Mouse (Mus musculus): ENCODE measurements around the gene Drd4. TPM values are rescaled to one million over a fixed set of nuclear protein-coding genes. Genes with fewer than 3 reads are reported as not detected.
A peak's percentile ranks its signal among the peaks of the same experiment; 100 is the strongest.

The Drd4 gene
- polyA plus RNA-seq, 1 experiment from 2014 or later, result 0.13 TPM

GRCm38 (mm10) chr7:141328373-141328990, 36.7 kb downstream of the Drd4 start:
- H3K9me3 ChIP-seq, result no peaks in the 10 kb centered on the region
- H3K36me3 ChIP-seq, result peaks cover 21% of the 10 kb centered on the region
- no peaks in the 10 kb centered on the region for H3K27me3 ChIP-seq (ENCODE audit: insufficient read depth, poor library complexity, severe bottlenecking)
- peaks cover 21% of the 10 kb centered on the region for H3K4me1 ChIP-seq
- no peak for DNase-seq (ENCODE audit: low spot score)
- H3K4me3 ChIP-seq, result peak overlapping the region; percentile 82
- peak overlapping the region; percentile 98 for H3K27ac ChIP-seq
- WGBS, result 21% methylated on average over 24 of the region's 24 CpGs

- H3K36me3 ChIP-seq, result peaks cover 25% of the 10 kb centered on the region
- no peak for DNase-seq (ENCODE audit: low spot score)
- no peak overlapping the region for H3K4me3 ChIP-seq
- no peaks in the 10 kb centered on the region for H3K27me3 ChIP-seq (ENCODE audit: insufficient read depth, poor library complexity, severe bottlenecking)
- H3K4me1 ChIP-seq, result peaks cover 21% of the 10 kb centered on the region
- no peak overlapping the region for H3K27ac ChIP-seq
- no peaks in the 10 kb centered on the region for H3K9me3 ChIP-seq
Observed at GRCm38 (mm10) chr7:141330706-141331105, 38.9 kb downstream of the Drd4 start.

- Histone ChIP-seq H3K36me3 (peaks cover 27% of the 10 kb centered on the region), H3K27ac (no peak overlapping the region), H3K4me3 (no peak overlapping the region), H3K4me1 (peaks cover 9% of the 10 kb centered on the region), H3K27me3 (ENCODE audit: insufficient read depth, poor library complexity, severe bottlenecking) (no peaks in the 10 kb centered on the region), H3K9me3 (no peaks in the 10 kb centered on the region)
- no peak for DNase-seq (ENCODE audit: low spot score)
- 81% methylated on average over 6 of the region's 6 CpGs for WGBS
Observed at GRCm38 (mm10) chr7:141331990-141332389, 40.2 kb downstream of the Drd4 start.

- Histone ChIP-seq H3K27me3 (ENCODE audit: insufficient read depth, poor library complexity, severe bottlenecking) (peaks cover 25% of the 10 kb centered on the region), H3K27ac (no peak overlapping the region), H3K36me3 (peaks cover 27% of the 10 kb centered on the region), H3K4me1 (peaks cover 28% of the 10 kb centered on the region), H3K4me3 (no peak overlapping the region), H3K9me3 (no peaks in the 10 kb centered on the region)
- 75% methylated on average over 2 of the region's 2 CpGs for WGBS
- peak; percentile 58 for DNase-seq (ENCODE audit: low spot score)
Observed at GRCm38 (mm10) chr7:141335044-141335579, 43.3 kb downstream of the Drd4 start.

- Histone ChIP-seq H3K27me3 (ENCODE audit: insufficient read depth, poor library complexity, severe bottlenecking) (peaks cover 26% of the 10 kb centered on the region), H3K9me3 (no peaks in the 10 kb centered on the region), H3K36me3 (peaks cover 27% of the 10 kb centered on the region), H3K4me3 (no peak overlapping the region), H3K4me1 (peaks cover 31% of the 10 kb centered on the region), H3K27ac (no peak overlapping the region)
- WGBS, result 88% methylated on average over 4 of the region's 4 CpGs
- DNase-seq (ENCODE audit: low spot score), result peak; percentile 63
Observed at GRCm38 (mm10) chr7:141335682-141336081, 43.9 kb downstream of the Drd4 start.

- Histone ChIP-seq H3K36me3 (peaks cover 27% of the 10 kb centered on the region), H3K4me1 (peaks cover 31% of the 10 kb centered on the region), H3K27me3 (ENCODE audit: insufficient read depth, poor library complexity, severe bottlenecking) (peaks cover 31% of the 10 kb centered on the region), H3K9me3 (no peaks in the 10 kb centered on the region), H3K27ac (no peak overlapping the region), H3K4me3 (no peak overlapping the region)
- WGBS, result 75% methylated on average over 3 of the region's 3 CpGs
- DNase-seq (ENCODE audit: low spot score), result peak; percentile 67
Observed at GRCm38 (mm10) chr7:141336296-141336695, 44.5 kb downstream of the Drd4 start.

GRCm38 (mm10) chr7:141337716-141338416, 46.1 kb downstream of the Drd4 start:
- WGBS, result 56% methylated on average over 3 of the region's 3 CpGs
- DNase-seq (ENCODE audit: low spot score), result peak; percentile 74
- H3K4me3 ChIP-seq, result no peak overlapping the region

GRCm38 (mm10) chr7:141338576-141339131, 46.8 kb downstream of the Drd4 start, which contains the start of gene Eps8l2:
Eps8l2 (plus strand) TSS chr7:141338880.
- Histone ChIP-seq H3K4me1 (peaks cover 31% of the 10 kb centered on the region), H3K9me3 (no peaks in the 10 kb centered on the region), H3K36me3 (peaks cover 16% of the 10 kb centered on the region), H3K27me3 (ENCODE audit: insufficient read depth, poor library complexity, severe bottlenecking) (peaks cover 54% of the 10 kb centered on the region), H3K4me3 (peak within 1 kb of the TSS; percentile 52), H3K27ac (peak within 1 kb of the TSS; percentile 67; the same call in 1 of the 2 replicates)
- WGBS, result 4% methylated on average over 23 of the region's 23 CpGs
- peak; percentile 76 for DNase-seq (ENCODE audit: low spot score)

More at GRCm38 (mm10) chr7:141337716-141338416, 46.1 kb downstream of the Drd4 start:
- peaks cover 31% of the 10 kb centered on the region for H3K4me1 ChIP-seq
- H3K27me3 ChIP-seq (ENCODE audit: insufficient read depth, poor library complexity, severe bottlenecking), result peaks cover 46% of the 10 kb centered on the region
- no peaks in the 10 kb centered on the region for H3K9me3 ChIP-seq
- peaks cover 23% of the 10 kb centered on the region for H3K36me3 ChIP-seq
- peak overlapping the region; percentile 11; the same call in 1 of the 2 replicates for H3K27ac ChIP-seq

GRCm38 (mm10) chr7:141339215-141339920, 47.6 kb downstream of the Drd4 start:
- peaks cover 57% of the 10 kb centered on the region for H3K27me3 ChIP-seq (ENCODE audit: insufficient read depth, poor library complexity, severe bottlenecking)
- H3K9me3 ChIP-seq, result no peaks in the 10 kb centered on the region
- peak; percentile 74 for DNase-seq (ENCODE audit: low spot score)
- H3K27ac ChIP-seq, result 0 out of 2 replicates have a peak overlapping the region, but pooled peaks have one; percentile 67
- peaks cover 31% of the 10 kb centered on the region for H3K4me1 ChIP-seq
- H3K36me3 ChIP-seq, result peaks cover 11% of the 10 kb centered on the region
- WGBS, result 31% methylated on average over 20 of the region's 20 CpGs
- peak overlapping the region; percentile 52 for H3K4me3 ChIP-seq

- WGBS, result 72% methylated on average over 7 of the region's 7 CpGs
Observed at GRCm38 (mm10) chr7:141340023-141340422, 48.2 kb downstream of the Drd4 start.

GRCm38 (mm10) chr7:141340476-141340875, 48.7 kb downstream of the Drd4 start:
- Histone ChIP-seq H3K27ac (no peak overlapping the region), H3K27me3 (ENCODE audit: insufficient read depth, poor library complexity, severe bottlenecking) (peaks cover 57% of the 10 kb centered on the region), H3K4me1 (peaks cover 31% of the 10 kb centered on the region), H3K36me3 (peaks cover 3% of the 10 kb centered on the region; the same call in 1 of the 2 replicates), H3K9me3 (no peaks in the 10 kb centered on the region), H3K4me3 (no peak overlapping the region)
- 74% methylated on average over 6 of the region's 6 CpGs for WGBS
- DNase-seq (ENCODE audit: low spot score), result peak; percentile 65

More at GRCm38 (mm10) chr7:141340023-141340422, 48.2 kb downstream of the Drd4 start:
- Histone ChIP-seq H3K9me3 (no peaks in the 10 kb centered on the region), H3K4me1 (peaks cover 31% of the 10 kb centered on the region), H3K27ac (no peak overlapping the region), H3K4me3 (no peak overlapping the region), H3K27me3 (ENCODE audit: insufficient read depth, poor library complexity, severe bottlenecking) (peaks cover 57% of the 10 kb centered on the region), H3K36me3 (peaks cover 6% of the 10 kb centered on the region; the same call in 1 of the 2 replicates)
- DNase-seq (ENCODE audit: low spot score), result peak; percentile 74

- no peaks in the 10 kb centered on the region for H3K9me3 ChIP-seq
- no peak overlapping the region for H3K4me3 ChIP-seq
- 67% methylated on average over 10 of the region's 10 CpGs for WGBS
- peaks cover 31% of the 10 kb centered on the region for H3K4me1 ChIP-seq
- DNase-seq (ENCODE audit: low spot score), result peak; percentile 69
- peaks cover 57% of the 10 kb centered on the region for H3K27me3 ChIP-seq (ENCODE audit: insufficient read depth, poor library complexity, severe bottlenecking)
- H3K36me3 ChIP-seq, result no peaks in the 10 kb centered on the region
- H3K27ac ChIP-seq, result no peak overlapping the region
Observed at GRCm38 (mm10) chr7:141341689-141342226, 50.0 kb downstream of the Drd4 start.

All from heart, embryonic 10.5 days (tissue).